Mouse (Mus musculus): ENCODE measurements around the gene Creb3l1. TPM values are rescaled to one million over a fixed set of nuclear protein-coding genes. Genes with fewer than 3 reads are reported as not detected.

The Creb3l1 gene
- total and polyA plus RNA-seq, 2 experiments from 2014 or later = 3.8 to 4.2 TPM

- Histone ChIP-seq H3K4me1 (ENCODE audit: control insufficient read depth, insufficient read depth) (peaks cover 36% of the 10 kb centered on the region), H3K4me3 (ENCODE audit: low read depth, low read length) (peak within 1 kb of the TSS; percentile 47), H3K9ac (replicated peaks; ENCODE audit: low read depth, low read length) (peak within 1 kb of the TSS; percentile 51), H3K9me3 (replicated peaks; ENCODE audit: control insufficient read depth, low read length) (no peaks in the 10 kb centered on the region), H3K36me3 (replicated peaks; ENCODE audit: control insufficient read depth, insufficient read depth, low read length) (no peaks in the 10 kb centered on the region), H3K27ac (ENCODE audit: low read depth) (no peak within 1 kb of the TSS), H3K27me3 (ENCODE audit: control insufficient read depth, insufficient read depth, low read length) (peaks cover 26% of the 10 kb centered on the region), H3K4me2 (ENCODE audit: low read depth, low read length) (peak within 1 kb of the TSS; percentile 65)
- DNase-seq (ENCODE audit: low spot score) (no peak), ATAC-seq (ENCODE audit: insufficient read depth, low read depth) (no peak)
- WGBS = 3% methylated on average over 72 of the region's 79 CpGs
- no peak for TF ChIP-seq EP300 (IDR thresholded peaks at IDR 0.05; ENCODE audit: low read depth)
- TF ChIP-seq CTCF (IDR thresholded peaks at IDR 0.05; ENCODE audit: low read depth) = no peak
Measured at GRCm38 (mm10) chr2:91975581-91976541, 48.4 kb downstream of the Creb3l1 start, which contains the start of gene Dgkz. TSS of gene Dgkz (minus strand) at chr2:91975864.

- WGBS = 68% methylated on average over 7 of the region's 7 CpGs
- DNase-seq (ENCODE audit: low spot score) (no peak), ATAC-seq (ENCODE audit: insufficient read depth, low read depth) (no peak)
- Histone ChIP-seq H3K9me3 (replicated peaks; ENCODE audit: control insufficient read depth, low read length) (no peaks in the 10 kb centered on the region), H3K4me3 (ENCODE audit: low read depth, low read length) (no peak overlapping the region), H3K4me1 (ENCODE audit: control insufficient read depth, insufficient read depth) (peaks cover 41% of the 10 kb centered on the region), H3K9ac (replicated peaks; ENCODE audit: low read depth, low read length) (no peak overlapping the region), H3K36me3 (replicated peaks; ENCODE audit: control insufficient read depth, insufficient read depth, low read length) (no peaks in the 10 kb centered on the region), H3K27ac (ENCODE audit: low read depth) (no peak overlapping the region), H3K27me3 (ENCODE audit: control insufficient read depth, insufficient read depth, low read length) (peaks cover 26% of the 10 kb centered on the region), H3K4me2 (ENCODE audit: low read depth, low read length) (no peak overlapping the region)
- TF ChIP-seq CTCF (IDR thresholded peaks at IDR 0.05; ENCODE audit: low read depth) = no peak
- TF ChIP-seq EP300 (IDR thresholded peaks at IDR 0.05; ENCODE audit: low read depth) = no peak
Measured at GRCm38 (mm10) chr2:91973416-91974135, 50.7 kb downstream of the Creb3l1 start.

DNA sequence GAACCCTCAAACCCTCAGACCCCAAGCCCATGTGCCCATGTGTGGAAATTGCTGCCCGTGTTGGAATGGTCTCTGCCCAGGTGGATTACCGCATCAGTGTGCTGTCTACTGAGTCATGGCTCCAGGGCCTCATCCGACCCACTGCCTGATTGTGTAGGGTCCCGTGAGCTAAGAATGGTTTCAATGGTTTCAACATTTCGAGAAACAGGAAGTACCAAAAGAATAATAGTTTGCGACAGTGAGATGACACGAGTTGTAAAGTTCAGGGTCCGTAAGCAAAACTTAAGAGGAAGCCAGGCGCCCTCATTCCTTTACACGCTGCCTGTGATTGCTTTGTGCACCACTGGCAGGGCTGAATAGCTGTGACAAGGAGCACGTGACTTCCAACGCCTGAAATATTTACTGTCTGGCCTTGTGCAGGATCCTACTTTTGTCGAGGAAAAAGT is 52.2 kb downstream of the Creb3l1 start:
- Histone ChIP-seq H3K9me3 (replicated peaks; ENCODE audit: control insufficient read depth, low read length) (no peaks in the 10 kb centered on the region), H3K9ac (replicated peaks; ENCODE audit: low read depth, low read length) (no peak overlapping the region), H3K4me3 (ENCODE audit: low read depth, low read length) (no peak overlapping the region), H3K36me3 (replicated peaks; ENCODE audit: control insufficient read depth, insufficient read depth, low read length) (no peaks in the 10 kb centered on the region), H3K4me2 (ENCODE audit: low read depth, low read length) (0 out of 2 replicates have a peak overlapping the region, but pooled peaks have one; percentile 41), H3K4me1 (ENCODE audit: control insufficient read depth, insufficient read depth) (peaks cover 38% of the 10 kb centered on the region), H3K27me3 (ENCODE audit: control insufficient read depth, insufficient read depth, low read length) (peaks cover 26% of the 10 kb centered on the region), H3K27ac (ENCODE audit: low read depth) (peak overlapping the region; percentile 91)
- 32% methylated on average over 13 of the region's 13 CpGs for WGBS
- TF ChIP-seq CTCF (IDR thresholded peaks at IDR 0.05; ENCODE audit: low read depth) = no peak
- no peak for TF ChIP-seq EP300 (IDR thresholded peaks at IDR 0.05; ENCODE audit: low read depth)
- ATAC-seq (ENCODE audit: insufficient read depth, low read depth) (peak; percentile 5; the same call in 1 of the 2 replicates), DNase-seq (ENCODE audit: low spot score) (peak; percentile 60)

DNA sequence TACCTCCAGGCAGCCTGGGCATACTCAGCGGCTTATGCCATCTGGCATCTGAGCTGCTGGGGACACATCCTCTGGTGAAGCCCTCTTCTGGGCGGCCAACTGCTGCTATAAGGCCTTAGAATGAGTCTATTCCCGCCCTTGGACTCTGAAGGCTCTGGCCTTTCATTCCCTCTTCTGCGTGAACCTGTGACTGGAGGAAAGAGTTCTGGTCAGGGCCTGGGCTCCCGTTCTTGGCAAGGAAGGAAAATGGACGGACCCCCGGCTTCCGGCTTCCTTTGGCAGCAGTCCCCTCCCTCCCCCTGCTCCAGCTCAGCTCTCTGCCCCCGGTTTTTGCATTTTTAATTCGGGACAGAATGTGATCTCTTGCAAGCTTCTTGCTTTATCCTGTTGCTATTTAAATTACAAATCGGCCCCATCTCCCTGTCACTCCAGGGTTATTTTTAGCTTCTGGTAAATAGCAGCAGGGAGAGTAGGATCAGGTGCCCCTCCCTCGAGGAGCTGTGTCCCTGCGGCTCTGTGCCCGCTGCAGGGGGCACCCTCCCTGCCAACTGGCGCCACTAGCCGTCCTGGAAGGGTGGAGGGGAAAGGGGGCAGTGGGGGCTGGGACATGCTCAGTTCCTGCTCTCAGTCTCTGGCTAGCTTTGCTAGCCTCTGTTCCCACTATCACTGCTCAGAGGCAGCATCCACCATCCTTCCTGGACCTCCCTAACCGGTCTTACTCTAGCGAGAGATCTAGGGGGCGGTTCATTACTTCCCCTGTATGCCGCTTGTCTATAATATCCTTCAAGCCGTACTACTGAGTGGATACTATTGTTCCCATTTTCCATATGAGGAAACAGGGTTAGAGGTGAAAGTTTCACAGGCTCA is 52.8 kb downstream of the Creb3l1 start:
- Histone ChIP-seq H3K4me1 (ENCODE audit: control insufficient read depth, insufficient read depth) (peaks cover 38% of the 10 kb centered on the region), H3K27me3 (ENCODE audit: control insufficient read depth, insufficient read depth, low read length) (peaks cover 20% of the 10 kb centered on the region), H3K4me2 (ENCODE audit: low read depth, low read length) (peak overlapping the region; percentile 41), H3K4me3 (ENCODE audit: low read depth, low read length) (no peak overlapping the region), H3K36me3 (replicated peaks; ENCODE audit: control insufficient read depth, insufficient read depth, low read length) (no peaks in the 10 kb centered on the region), H3K9ac (replicated peaks; ENCODE audit: low read depth, low read length) (peak overlapping the region; percentile 10; the same call in 1 of the 2 replicates), H3K27ac (ENCODE audit: low read depth) (peak overlapping the region; percentile 91), H3K9me3 (replicated peaks; ENCODE audit: control insufficient read depth, low read length) (no peaks in the 10 kb centered on the region)
- WGBS = 9% methylated on average over 21 of the region's 21 CpGs
- DNase-seq (ENCODE audit: low spot score) = peak; percentile 77
- TF ChIP-seq EP300 (IDR thresholded peaks at IDR 0.05; ENCODE audit: low read depth) (no peak), CTCF (IDR thresholded peaks at IDR 0.05; ENCODE audit: low read depth) (no peak)
- peak; percentile 74 for ATAC-seq (ENCODE audit: insufficient read depth, low read depth)

DNA sequence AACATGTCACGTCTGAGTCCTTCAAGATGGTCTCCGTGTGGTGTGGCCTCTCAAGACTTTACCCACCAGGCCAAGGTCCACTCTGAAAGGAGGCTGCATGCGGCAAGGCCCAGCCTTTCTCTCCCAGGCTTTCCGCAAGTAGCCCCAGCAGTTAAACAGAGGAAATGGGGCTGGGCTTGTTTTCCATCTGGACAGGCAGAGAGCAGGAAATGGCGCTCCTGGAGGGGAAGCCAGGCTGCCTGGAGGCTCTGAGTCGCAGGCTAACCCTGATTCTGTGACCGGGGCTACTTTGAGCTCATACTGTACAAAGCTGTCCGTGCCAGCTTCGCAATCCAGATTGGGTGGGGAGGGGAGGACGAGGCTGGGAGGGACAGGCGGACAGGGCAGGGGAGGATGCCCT is 56.3 kb downstream of the Creb3l1 start:
- WGBS = 47% methylated on average over 11 of the region's 11 CpGs
- TF ChIP-seq EP300 (IDR thresholded peaks at IDR 0.05; ENCODE audit: low read depth) (peak; percentile 91), CTCF (IDR thresholded peaks at IDR 0.05; ENCODE audit: low read depth) (no peak)
- H3K4me3 ChIP-seq (ENCODE audit: low read depth, low read length) = no peak overlapping the region

More for the DNA sequence above, 56.3 kb downstream of the Creb3l1 start:
- Histone ChIP-seq H3K4me2 (ENCODE audit: low read depth, low read length) (no peak overlapping the region), H3K4me1 (ENCODE audit: control insufficient read depth, insufficient read depth) (peaks cover 36% of the 10 kb centered on the region; the same call in 1 of the 2 replicates), H3K36me3 (replicated peaks; ENCODE audit: control insufficient read depth, insufficient read depth, low read length) (no peaks in the 10 kb centered on the region), H3K27ac (ENCODE audit: low read depth) (peak overlapping the region; percentile 90), H3K27me3 (ENCODE audit: control insufficient read depth, insufficient read depth, low read length) (no peaks in the 10 kb centered on the region), H3K9ac (replicated peaks; ENCODE audit: low read depth, low read length) (no peak overlapping the region), H3K9me3 (replicated peaks; ENCODE audit: control insufficient read depth, low read length) (no peaks in the 10 kb centered on the region)
- no peak for ATAC-seq (ENCODE audit: insufficient read depth, low read depth)
- DNase-seq (ENCODE audit: low spot score) = peak; percentile 60

Data from heart, postnatal 0 days (tissue).